Mouse (Mus musculus): ENCODE data around the gene Mapkapk3. TPM values are rescaled to one million over a fixed set of nuclear protein-coding genes. Genes with fewer than 3 reads are reported as not detected.

Gene Mapkapk3
- polyA plus RNA-seq, 1 experiment from 2014 or later: 2.8 TPM

Small RNAs within 50 kb of the gene (microRNA-seq; reads per million reads assigned to microRNA genes)
- not detected for gene Gm22238

Other genes starting within 250 kb of the Mapkapk3 start
- gene Dock3, start 58.0 kb downstream of the Mapkapk3 start, polyA plus RNA-seq (2015; fragmentation: Nextera tagmentation; extraction: Ambion mirVana): 18.7 and 23.4 TPM in 2 replicates
- 8.4 and 9.6 TPM in 2 replicates for gene Cish, start 6.1 kb upstream of the Mapkapk3 start, polyA plus RNA-seq (2015; fragmentation: Nextera tagmentation; extraction: Ambion mirVana)
- 17.0 and 17.4 TPM in 2 replicates for gene Hemk1, start 48.5 kb upstream of the Mapkapk3 start, polyA plus RNA-seq (2015; fragmentation: Nextera tagmentation; extraction: Ambion mirVana)
- 7.8 and 8.3 TPM in 2 replicates for gene 6430571L13Rik, start 50.7 kb upstream of the Mapkapk3 start, polyA plus RNA-seq (2015; fragmentation: Nextera tagmentation; extraction: Ambion mirVana)
- 7.6 and 8.3 TPM in 2 replicates for gene Cacna2d2, start 109.7 kb upstream of the Mapkapk3 start, polyA plus RNA-seq (2015; fragmentation: Nextera tagmentation; extraction: Ambion mirVana)
- gene Tmem115, start 244.1 kb upstream of the Mapkapk3 start, polyA plus RNA-seq (2015; fragmentation: Nextera tagmentation; extraction: Ambion mirVana): 44.7 and 46.0 TPM in 2 replicates